Mouse (Mus musculus): ENCODE data around the gene Gsk3a. TPM values are rescaled to one million over a fixed set of nuclear protein-coding genes. Genes with fewer than 3 reads are reported as not detected.

Gene Gsk3a
- polyA plus RNA-seq, 1 experiment from 2014 or later = 4.3 TPM

GRCm38 (mm10) chr7:25247498-25247897, 9.8 kb upstream of the Gsk3a start:
- DNase-seq = no peak
- no peak for ATAC-seq
- H3K27ac ChIP-seq (ENCODE audit: low read depth) = 0 out of 2 replicates have a peak overlapping the region, but pooled peaks have one; percentile 30

GRCm38 (mm10) chr7:25246759-25247137, 9.1 kb upstream of the Gsk3a start:
- no peaks in the 10 kb centered on the region for H3K27me3 ChIP-seq (ENCODE audit: insufficient read depth, low read length)
- 0 out of 2 replicates have a peak overlapping the region, but pooled peaks have one; percentile 18 for H3K27ac ChIP-seq (ENCODE audit: low read depth)
- peak overlapping the region; percentile 88 for H3K4me2 ChIP-seq (ENCODE audit: low read depth, low read length)
- no peaks in the 10 kb centered on the region for H3K9me3 ChIP-seq (ENCODE audit: low read length)
- H3K4me3 ChIP-seq (ENCODE audit: low read depth, low read length) = no peak overlapping the region
- WGBS (ENCODE audit: insufficient replicate concordance) = 35% methylated on average over 4 of the region's 4 CpGs
- no peak overlapping the region for H3K9ac ChIP-seq (replicated peaks)
- peaks cover 39% of the 10 kb centered on the region for H3K4me1 ChIP-seq (ENCODE audit: insufficient read depth)
- ATAC-seq (no peak), DNase-seq (peak; percentile 15)
- TF ChIP-seq CTCF (IDR thresholded peaks at IDR 0.05; ENCODE audit: low read depth) (no peak), EP300 (IDR thresholded peaks at IDR 0.05; ENCODE audit: low read depth) (no peak)
- peaks cover 20% of the 10 kb centered on the region; the same call in 1 of the 2 replicates for H3K36me3 ChIP-seq (replicated peaks; ENCODE audit: insufficient read depth, low read length)

More at GRCm38 (mm10) chr7:25247498-25247897, 9.8 kb upstream of the Gsk3a start:
- TF ChIP-seq CTCF (IDR thresholded peaks at IDR 0.05; ENCODE audit: low read depth) (no peak), EP300 (IDR thresholded peaks at IDR 0.05; ENCODE audit: low read depth) (no peak)
- Histone ChIP-seq H3K4me3 (ENCODE audit: low read depth, low read length) (peak overlapping the region; percentile 74; the same call in 1 of the 2 replicates), H3K9me3 (ENCODE audit: low read length) (no peaks in the 10 kb centered on the region), H3K27me3 (ENCODE audit: insufficient read depth, low read length) (no peaks in the 10 kb centered on the region), H3K4me2 (ENCODE audit: low read depth, low read length) (peak overlapping the region; percentile 88), H3K4me1 (ENCODE audit: insufficient read depth) (peaks cover 41% of the 10 kb centered on the region), H3K9ac (replicated peaks) (peak overlapping the region; percentile 91; the same call in 1 of the 2 replicates), H3K36me3 (replicated peaks; ENCODE audit: insufficient read depth, low read length) (peaks cover 20% of the 10 kb centered on the region; the same call in 1 of the 2 replicates)
- WGBS (ENCODE audit: insufficient replicate concordance) = 28% methylated on average over 3 of the region's 3 CpGs

DNA sequence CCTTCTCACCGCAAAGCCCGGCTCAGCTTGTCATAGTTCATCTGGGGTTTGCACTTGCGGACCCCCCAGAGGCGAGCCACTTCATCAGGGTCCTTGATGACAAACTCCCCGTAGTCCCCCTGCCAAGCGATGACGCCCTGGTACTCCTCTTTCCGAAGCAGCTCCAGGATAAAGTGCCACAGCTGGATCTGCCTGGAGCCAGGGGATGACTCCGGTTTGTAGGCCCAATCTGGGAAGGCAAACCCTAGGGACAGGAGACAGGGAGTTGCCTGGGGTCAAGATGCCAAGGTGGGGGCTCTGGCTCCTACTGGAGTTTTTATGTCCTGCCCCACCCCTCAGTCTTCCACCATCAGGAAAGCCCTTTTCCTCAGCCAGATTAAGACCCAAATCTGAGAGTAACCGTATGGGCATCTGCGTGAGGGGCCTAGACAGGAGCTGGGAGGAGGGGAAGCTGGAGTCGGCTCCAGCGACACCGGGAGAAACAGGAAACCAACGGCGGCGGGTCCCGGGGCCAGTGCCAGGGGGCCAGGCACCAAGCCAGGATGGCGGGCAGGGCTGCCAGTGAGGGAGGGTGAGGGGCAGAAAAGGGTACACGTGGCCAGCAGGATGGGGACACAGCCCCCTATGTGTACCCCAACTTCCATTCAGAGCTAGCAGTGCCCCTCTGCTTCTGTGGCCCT, 8.6 kb upstream of the Gsk3a start:
- H3K27me3 ChIP-seq (ENCODE audit: insufficient read depth, low read length) = no peaks in the 10 kb centered on the region
- ATAC-seq (no peak), DNase-seq (peak; percentile 36)
- peak overlapping the region; percentile 22; the same call in 1 of the 2 replicates for H3K27ac ChIP-seq (ENCODE audit: low read depth)
- no peak overlapping the region for H3K4me3 ChIP-seq (ENCODE audit: low read depth, low read length)
- no peak for TF ChIP-seq EP300 (IDR thresholded peaks at IDR 0.05; ENCODE audit: low read depth)
- no peak for TF ChIP-seq CTCF (IDR thresholded peaks at IDR 0.05; ENCODE audit: low read depth)
- no peak overlapping the region; the same call in 1 of the 2 replicates for H3K9ac ChIP-seq (replicated peaks)
- H3K9me3 ChIP-seq (ENCODE audit: low read length) = no peaks in the 10 kb centered on the region
- no peak overlapping the region for H3K4me2 ChIP-seq (ENCODE audit: low read depth, low read length)
- H3K4me1 ChIP-seq (ENCODE audit: insufficient read depth) = peaks cover 34% of the 10 kb centered on the region
- peaks cover 20% of the 10 kb centered on the region; the same call in 1 of the 2 replicates for H3K36me3 ChIP-seq (replicated peaks; ENCODE audit: insufficient read depth, low read length)
- WGBS (ENCODE audit: insufficient replicate concordance) = 59% methylated on average over 20 of the region's 20 CpGs

- DNase-seq = peak; percentile 15
- peaks cover 20% of the 10 kb centered on the region; the same call in 1 of the 2 replicates for H3K36me3 ChIP-seq (replicated peaks; ENCODE audit: insufficient read depth, low read length)
- no peak overlapping the region for H3K9ac ChIP-seq (replicated peaks)
- no peak overlapping the region for H3K4me2 ChIP-seq (ENCODE audit: low read depth, low read length)
- H3K27me3 ChIP-seq (ENCODE audit: insufficient read depth, low read length) = no peaks in the 10 kb centered on the region
- peaks cover 29% of the 10 kb centered on the region for H3K4me1 ChIP-seq (ENCODE audit: insufficient read depth)
- H3K27ac ChIP-seq (ENCODE audit: low read depth) = no peak overlapping the region
- no peak overlapping the region for H3K4me3 ChIP-seq (ENCODE audit: low read depth, low read length)
- no peak for ATAC-seq
- WGBS (ENCODE audit: insufficient replicate concordance) = 81% methylated on average over 29 of the region's 30 CpGs
- TF ChIP-seq CTCF (IDR thresholded peaks at IDR 0.05; ENCODE audit: low read depth) (no peak), EP300 (IDR thresholded peaks at IDR 0.05; ENCODE audit: low read depth) (no peak)
- no peaks in the 10 kb centered on the region for H3K9me3 ChIP-seq (ENCODE audit: low read length)
Measured at GRCm38 (mm10) chr7:25244562-25245369, 7.1 kb upstream of the Gsk3a start.

GRCm38 (mm10) chr7:25243361-25243760, 5.7 kb upstream of the Gsk3a start:
- DNase-seq = no peak
- no peak for ATAC-seq
- Histone ChIP-seq H3K27me3 (ENCODE audit: insufficient read depth, low read length) (no peaks in the 10 kb centered on the region), H3K4me3 (ENCODE audit: low read depth, low read length) (no peak overlapping the region), H3K4me1 (ENCODE audit: insufficient read depth) (peaks cover 20% of the 10 kb centered on the region), H3K27ac (ENCODE audit: low read depth) (no peak overlapping the region), H3K4me2 (ENCODE audit: low read depth, low read length) (no peak overlapping the region), H3K36me3 (replicated peaks; ENCODE audit: insufficient read depth, low read length) (peaks cover 20% of the 10 kb centered on the region; the same call in 1 of the 2 replicates), H3K9ac (replicated peaks) (no peak overlapping the region), H3K9me3 (ENCODE audit: low read length) (no peaks in the 10 kb centered on the region)
- TF ChIP-seq CTCF (IDR thresholded peaks at IDR 0.05; ENCODE audit: low read depth) = no peak
- TF ChIP-seq EP300 (IDR thresholded peaks at IDR 0.05; ENCODE audit: low read depth) = no peak
- 89% methylated on average over 4 of the region's 4 CpGs for WGBS (ENCODE audit: insufficient replicate concordance)

- ATAC-seq (no peak), DNase-seq (peak; percentile 41)
- peaks cover 6% of the 10 kb centered on the region for H3K4me1 ChIP-seq (ENCODE audit: insufficient read depth)
- no peak overlapping the region for H3K4me2 ChIP-seq (ENCODE audit: low read depth, low read length)
- 49% methylated on average over 2 of the region's 2 CpGs for WGBS (ENCODE audit: insufficient replicate concordance)
- no peaks in the 10 kb centered on the region for H3K9me3 ChIP-seq (ENCODE audit: low read length)
- no peak overlapping the region for H3K27ac ChIP-seq (ENCODE audit: low read depth)
- no peak overlapping the region for H3K9ac ChIP-seq (replicated peaks)
- TF ChIP-seq EP300 (IDR thresholded peaks at IDR 0.05; ENCODE audit: low read depth) = no peak
- TF ChIP-seq CTCF (IDR thresholded peaks at IDR 0.05; ENCODE audit: low read depth) = peak; percentile 66
- H3K36me3 ChIP-seq (replicated peaks; ENCODE audit: insufficient read depth, low read length) = peaks cover 19% of the 10 kb centered on the region; the same call in 1 of the 2 replicates
- H3K4me3 ChIP-seq (ENCODE audit: low read depth, low read length) = no peak overlapping the region
- no peaks in the 10 kb centered on the region for H3K27me3 ChIP-seq (ENCODE audit: insufficient read depth, low read length)
Measured at GRCm38 (mm10) chr7:25241062-25241461, 3.4 kb upstream of the Gsk3a start.
